Mouse (Mus musculus): Measurements from ENCODE around the gene Rbm12. TPM values are rescaled to one million over a fixed set of nuclear protein-coding genes. Genes with fewer than 3 reads are reported as not detected.
"Not testable (repeated sequence)": the region's sequence is repeated elsewhere in the genome, so short reads cannot be mapped to it uniquely, and the experiment has no call there.

The Rbm12 gene
- polyA plus RNA-seq, 1 experiment from 2014 or later, result 42.6 TPM

GRCm38 (mm10) chr2:156119566-156119965 lies 7.8 kb upstream of the Rbm12 start:
- peaks cover 17% of the 10 kb centered on the region for H3K36me3 ChIP-seq
- no peak for DNase-seq (ENCODE audit: low spot score)
- H3K4me1 ChIP-seq (replicated peaks), result no peaks in the 10 kb centered on the region
- no peaks in the 10 kb centered on the region for H3K27me3 ChIP-seq (ENCODE audit: insufficient read depth, poor library complexity, severe bottlenecking)
- no peak overlapping the region for H3K27ac ChIP-seq
- H3K4me3 ChIP-seq, result no peak overlapping the region
- no peaks in the 10 kb centered on the region for H3K9me3 ChIP-seq

- Histone ChIP-seq H3K36me3 (peaks cover 25% of the 10 kb centered on the region), H3K4me3 (peak overlapping the region; percentile 90), H3K4me1 (replicated peaks) (peaks cover 15% of the 10 kb centered on the region), H3K27ac (peak overlapping the region; percentile 99)
- 26% methylated on average over 5 of the region's 5 CpGs for WGBS
- DNase-seq (ENCODE audit: low spot score); H3K9me3 ChIP-seq; H3K27me3 ChIP-seq (ENCODE audit: insufficient read depth, poor library complexity, severe bottlenecking): not testable (repeated sequence)
Measured at GRCm38 (mm10) chr2:156112080-156112423, 274 bp upstream of the Rbm12 start.

GRCm38 (mm10) chr2:156110627-156111357 lies 986 bp downstream of the Rbm12 start:
- Histone ChIP-seq H3K36me3 (peaks cover 38% of the 10 kb centered on the region), H3K4me1 (replicated peaks) (peaks cover 18% of the 10 kb centered on the region), H3K27ac (peak overlapping the region; percentile 99), H3K27me3 (ENCODE audit: insufficient read depth, poor library complexity, severe bottlenecking) (no peaks in the 10 kb centered on the region), H3K4me3 (peak overlapping the region; percentile 90), H3K9me3 (no peaks in the 10 kb centered on the region)
- WGBS, result 1% methylated on average over 16 of the region's 16 CpGs
- DNase-seq (ENCODE audit: low spot score), result peak; percentile 57

- WGBS, result 91% methylated on average over 5 of the region's 5 CpGs
- no peaks in the 10 kb centered on the region for H3K27me3 ChIP-seq (ENCODE audit: insufficient read depth, poor library complexity, severe bottlenecking)
- peaks cover 17% of the 10 kb centered on the region for H3K4me1 ChIP-seq (replicated peaks)
- H3K36me3 ChIP-seq, result peaks cover 72% of the 10 kb centered on the region
- DNase-seq (ENCODE audit: low spot score), result no peak
- no peak overlapping the region for H3K4me3 ChIP-seq
- H3K27ac ChIP-seq, result no peak overlapping the region
- no peaks in the 10 kb centered on the region for H3K9me3 ChIP-seq
Measured at GRCm38 (mm10) chr2:156091926-156092325, 19.9 kb downstream of the Rbm12 start.

GRCm38 (mm10) chr2:156089799-156090198 lies 22.0 kb downstream of the Rbm12 start:
- H3K36me3 ChIP-seq, result peaks cover 53% of the 10 kb centered on the region
- no peak for DNase-seq (ENCODE audit: low spot score)
- WGBS, result 81% methylated on average over 1 of the region's 1 CpGs
- H3K27ac ChIP-seq, result no peak overlapping the region
- H3K4me3 ChIP-seq, result no peak overlapping the region
- H3K27me3 ChIP-seq (ENCODE audit: insufficient read depth, poor library complexity, severe bottlenecking), result no peaks in the 10 kb centered on the region
- H3K9me3 ChIP-seq, result no peaks in the 10 kb centered on the region
- peaks cover 17% of the 10 kb centered on the region for H3K4me1 ChIP-seq (replicated peaks)

GRCm38 (mm10) chr2:156087391-156088110 lies 24.2 kb downstream of the Rbm12 start:
- no peak for DNase-seq (ENCODE audit: low spot score)
- WGBS, result 89% methylated on average over 7 of the region's 7 CpGs
- H3K4me1 ChIP-seq (replicated peaks), result peaks cover 17% of the 10 kb centered on the region
- H3K36me3 ChIP-seq, result peaks cover 38% of the 10 kb centered on the region
- H3K27ac ChIP-seq, result no peak overlapping the region
- H3K27me3 ChIP-seq (ENCODE audit: insufficient read depth, poor library complexity, severe bottlenecking), result no peaks in the 10 kb centered on the region
- H3K9me3 ChIP-seq, result no peaks in the 10 kb centered on the region
- H3K4me3 ChIP-seq, result no peak overlapping the region

GRCm38 (mm10) chr2:156084541-156084940 lies 27.2 kb downstream of the Rbm12 start:
- Histone ChIP-seq H3K9me3 (no peaks in the 10 kb centered on the region), H3K27ac (no peak overlapping the region), H3K4me1 (replicated peaks) (peaks cover 2% of the 10 kb centered on the region; the same call in 1 of the 2 replicates), H3K27me3 (ENCODE audit: insufficient read depth, poor library complexity, severe bottlenecking) (no peaks in the 10 kb centered on the region), H3K36me3 (peaks cover 32% of the 10 kb centered on the region), H3K4me3 (no peak overlapping the region)
- no peak for DNase-seq (ENCODE audit: low spot score)
- WGBS, result 97% methylated on average over 3 of the region's 3 CpGs

- WGBS, result 89% methylated on average over 7 of the region's 7 CpGs
- no peaks in the 10 kb centered on the region for H3K4me1 ChIP-seq (replicated peaks)
- no peak for DNase-seq (ENCODE audit: low spot score)
- no peaks in the 10 kb centered on the region for H3K27me3 ChIP-seq (ENCODE audit: insufficient read depth, poor library complexity, severe bottlenecking)
- H3K36me3 ChIP-seq, result peaks cover 50% of the 10 kb centered on the region
- H3K27ac ChIP-seq, result no peak overlapping the region
- no peaks in the 10 kb centered on the region for H3K9me3 ChIP-seq
- no peak overlapping the region for H3K4me3 ChIP-seq
Measured at GRCm38 (mm10) chr2:156080391-156080790, 31.4 kb downstream of the Rbm12 start.

GRCm38 (mm10) chr2:156079674-156080073 lies 32.1 kb downstream of the Rbm12 start:
- no peak overlapping the region for H3K27ac ChIP-seq
- DNase-seq (ENCODE audit: low spot score), result no peak
- H3K27me3 ChIP-seq (ENCODE audit: insufficient read depth, poor library complexity, severe bottlenecking), result no peaks in the 10 kb centered on the region
- peaks cover 58% of the 10 kb centered on the region for H3K36me3 ChIP-seq
- H3K4me3 ChIP-seq, result no peak overlapping the region
- no peaks in the 10 kb centered on the region for H3K9me3 ChIP-seq
- 63% methylated on average over 4 of the region's 4 CpGs for WGBS
- no peaks in the 10 kb centered on the region for H3K4me1 ChIP-seq (replicated peaks)

GRCm38 (mm10) chr2:156079183-156079560 lies 32.6 kb downstream of the Rbm12 start:
- Histone ChIP-seq H3K9me3 (no peaks in the 10 kb centered on the region), H3K36me3 (peaks cover 63% of the 10 kb centered on the region), H3K27ac (no peak overlapping the region), H3K4me3 (no peak overlapping the region), H3K27me3 (ENCODE audit: insufficient read depth, poor library complexity, severe bottlenecking) (no peaks in the 10 kb centered on the region), H3K4me1 (replicated peaks) (no peaks in the 10 kb centered on the region)
- WGBS, result 94% methylated on average over 8 of the region's 8 CpGs
- DNase-seq (ENCODE audit: low spot score), result no peak

GRCm38 (mm10) chr2:156078421-156079182 lies 33.2 kb downstream of the Rbm12 start:
- H3K4me1 ChIP-seq (replicated peaks), result no peaks in the 10 kb centered on the region
- no peaks in the 10 kb centered on the region for H3K9me3 ChIP-seq
- 92% methylated on average over 16 of the region's 16 CpGs for WGBS
- H3K27ac ChIP-seq, result no peak overlapping the region
- H3K36me3 ChIP-seq, result peaks cover 68% of the 10 kb centered on the region
- H3K4me3 ChIP-seq, result no peak overlapping the region
- DNase-seq (ENCODE audit: low spot score), result no peak
- no peaks in the 10 kb centered on the region for H3K27me3 ChIP-seq (ENCODE audit: insufficient read depth, poor library complexity, severe bottlenecking)

GRCm38 (mm10) chr2:156077461-156077860 lies 34.3 kb downstream of the Rbm12 start:
- Histone ChIP-seq H3K4me3 (no peak overlapping the region), H3K4me1 (replicated peaks) (no peaks in the 10 kb centered on the region), H3K27ac (no peak overlapping the region), H3K9me3 (no peaks in the 10 kb centered on the region), H3K36me3 (peaks cover 80% of the 10 kb centered on the region), H3K27me3 (ENCODE audit: insufficient read depth, poor library complexity, severe bottlenecking) (no peaks in the 10 kb centered on the region)
- 92% methylated on average over 7 of the region's 7 CpGs for WGBS
- no peak for DNase-seq (ENCODE audit: low spot score)

GRCm38 (mm10) chr2:156073725-156074124 lies 38.1 kb downstream of the Rbm12 start:
- Histone ChIP-seq H3K36me3 (peaks cover 100% of the 10 kb centered on the region), H3K9me3 (no peaks in the 10 kb centered on the region), H3K27me3 (ENCODE audit: insufficient read depth, poor library complexity, severe bottlenecking) (no peaks in the 10 kb centered on the region), H3K4me3 (no peak overlapping the region), H3K27ac (no peak overlapping the region), H3K4me1 (replicated peaks) (no peaks in the 10 kb centered on the region)
- DNase-seq (ENCODE audit: low spot score), result no peak
- 96% methylated on average over 15 of the region's 15 CpGs for WGBS
